Mouse (Mus musculus): ENCODE measurements around the gene Irf6.

GRCm38 (mm10) chr1:193211371-193211770 lies 58.5 kb downstream of the Irf6 start:
- TF ChIP-seq CTCF (IDR thresholded peaks at IDR 0.05; ENCODE audit: extremely low read depth, insufficient read depth, insufficient read length, insufficient replicate concordance) = no peak
- no peak for TF ChIP-seq POLR2A (IDR thresholded peaks at IDR 0.05; ENCODE audit: low read depth, low read length)

All from spleen, adult 2 months (tissue).